Mouse (Mus musculus) macrophage (primary cell): ENCODE results near the gene 4930550C14Rik. TPM values are rescaled to one million over a fixed set of nuclear protein-coding genes. Genes with fewer than 3 reads are reported as not detected.

Source experiments
- H3K27ac ChIP-seq: fragments of 350-480 bp; formaldehyde crosslinking; 2 replicates; pipeline ENCODE4 v1.9.0; 2021
- H3K36me3 ChIP-seq: fragments of 350-480 bp; formaldehyde crosslinking; 2 replicates; pipeline ENCODE4 v1.9.0; 2021; ENCODE audit errors: inconsistent target
- H3K4me3 ChIP-seq: fragments of 350-480 bp; formaldehyde crosslinking; 2 replicates; pipeline ENCODE4 v1.9.0; 2021; ENCODE audit errors: inconsistent target
- H3K79me2 ChIP-seq: fragments of 350-480 bp; formaldehyde crosslinking; 2 replicates; pipeline ENCODE4 v1.9.0; 2021; ENCODE audit errors: inconsistent target
- WGBS: methylation state at CpG from one replicate; pipeline ENCODE4 v1.1.7; 2026; ENCODE audit warnings: inconsistent platforms; ENCODE audit not compliant: missing documents; 5-methylcytosine and 5-hydroxymethylcytosine counted together
- polyA plus RNA-seq: library from polyadenylated mRNA; stranded (reverse); fragments of 250-400 nt; gene quantifications from 3 replicates; pipeline ENCODE4 v1.2.4, GENCODE M21; 2018; ENCODE audit warnings: inconsistent platforms

Gene 4930550C14Rik
- polyA plus RNA-seq, 1 experiment from 2014 or later: 0.46 TPM

GRCm38 (mm10) chr9:53426726-53427125, 24.6 kb downstream of the 4930550C14Rik start:
- no peak overlapping the region for H3K27ac ChIP-seq
- H3K4me3 ChIP-seq: no peak overlapping the region
- H3K79me2 ChIP-seq: no peaks in the 10 kb centered on the region
- H3K36me3 ChIP-seq: no peaks in the 10 kb centered on the region
- 98% methylated on average over 3 of the region's 3 CpGs for WGBS

DNA sequence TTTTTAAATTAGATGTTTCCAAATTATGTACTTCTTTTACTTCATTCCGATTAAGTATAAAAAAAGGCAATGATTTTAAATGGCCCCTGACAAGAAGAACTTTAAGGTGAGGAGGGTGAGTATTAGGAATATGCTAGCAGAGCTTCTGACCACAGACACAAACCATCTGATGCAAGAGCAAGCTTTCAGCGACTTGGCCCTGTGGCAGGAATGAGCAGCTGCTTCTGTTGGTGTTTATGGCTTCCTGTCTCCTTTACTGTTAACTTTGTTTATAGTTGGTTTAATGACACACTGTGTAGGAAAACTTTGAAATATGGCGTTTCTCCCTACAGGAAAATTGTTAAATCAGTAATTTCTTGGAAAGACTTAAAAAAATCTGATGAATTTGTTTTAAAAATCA, 25.5 kb downstream of the 4930550C14Rik start:
- no peak overlapping the region for H3K27ac ChIP-seq
- 65% methylated on average over 3 of the region's 3 CpGs for WGBS
- no peak overlapping the region for H3K4me3 ChIP-seq
- H3K79me2 ChIP-seq: no peaks in the 10 kb centered on the region
- no peaks in the 10 kb centered on the region for H3K36me3 ChIP-seq

GRCm38 (mm10) chr9:53435830-53436570, 33.9 kb downstream of the 4930550C14Rik start:
- Histone ChIP-seq H3K79me2 (no peaks in the 10 kb centered on the region), H3K27ac (no peak overlapping the region), H3K36me3 (peaks cover 1% of the 10 kb centered on the region), H3K4me3 (no peak overlapping the region)
- 47% methylated on average over 14 of the region's 14 CpGs for WGBS

GRCm38 (mm10) chr9:53450609-53451008, 48.5 kb downstream of the 4930550C14Rik start:
- Histone ChIP-seq H3K4me3 (no peak overlapping the region), H3K79me2 (no peaks in the 10 kb centered on the region), H3K36me3 (peaks cover 27% of the 10 kb centered on the region), H3K27ac (no peak overlapping the region)
- 93% methylated on average over 1 of the region's 1 CpGs for WGBS

DNA sequence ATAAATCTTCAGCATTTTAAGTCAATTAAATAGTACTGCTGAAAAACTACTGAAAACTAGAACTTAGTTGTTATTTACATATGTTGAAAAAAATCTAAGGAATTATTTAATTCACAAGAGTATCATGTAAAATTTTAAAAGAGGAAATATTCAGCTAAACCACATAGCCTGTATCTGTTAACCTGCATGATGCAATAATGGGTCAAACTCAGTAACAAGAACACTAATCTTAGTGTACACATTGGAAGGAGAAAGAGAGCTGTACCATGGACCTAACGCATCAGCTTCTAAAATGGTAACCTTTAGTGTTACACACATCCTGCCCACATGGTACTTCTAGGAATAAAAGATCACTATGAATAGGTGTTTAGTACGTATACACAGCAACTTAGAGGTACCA, 49.9 kb downstream of the 4930550C14Rik start:
- 100% methylated on average over 2 of the region's 2 CpGs for WGBS
- Histone ChIP-seq H3K79me2 (no peaks in the 10 kb centered on the region), H3K27ac (no peak overlapping the region), H3K36me3 (peaks cover 21% of the 10 kb centered on the region), H3K4me3 (no peak overlapping the region)

- WGBS: 97% methylated on average over 9 of the region's 9 CpGs
- Histone ChIP-seq H3K4me3 (no peak overlapping the region), H3K36me3 (0 out of 2 replicates have a peak, but pooled peaks cover 12% of the 10 kb centered on the region), H3K79me2 (no peaks in the 10 kb centered on the region), H3K27ac (no peak overlapping the region)
These were observed 70.8 kb downstream of the 4930550C14Rik start for GRCm38 (mm10) chr9:53472806-53473518.

Other genes with a start within 250 kb of the 4930550C14Rik start
- gene Ddx10, start 154.3 kb upstream of the 4930550C14Rik start, polyA plus RNA-seq: 10.2 to 26.4 TPM (median 19.1 TPM) in 3 replicates
- gene Exph5, start 100.7 kb upstream of the 4930550C14Rik start, polyA plus RNA-seq: not detected in 3 replicates
- gene Kdelc2, start 18.3 kb upstream of the 4930550C14Rik start, polyA plus RNA-seq: 16.0 to 28.9 TPM (median 22.4 TPM) in 3 replicates
- gene Atm, start 134.4 kb downstream of the 4930550C14Rik start, polyA plus RNA-seq: 2.7 to 8.8 TPM (median 5.2 TPM) in 3 replicates
- gene Npat, start 134.7 kb downstream of the 4930550C14Rik start, polyA plus RNA-seq: 6.9 to 9.3 TPM (median 9.2 TPM) in 3 replicates
- 21.5 to 33.2 TPM (median 27.8 TPM) in 3 replicates for gene Acat1, start 208.1 kb downstream of the 4930550C14Rik start, polyA plus RNA-seq